8 mouse cellular contexts compared by ENCODE assay signal in the genomic region with DNA sequence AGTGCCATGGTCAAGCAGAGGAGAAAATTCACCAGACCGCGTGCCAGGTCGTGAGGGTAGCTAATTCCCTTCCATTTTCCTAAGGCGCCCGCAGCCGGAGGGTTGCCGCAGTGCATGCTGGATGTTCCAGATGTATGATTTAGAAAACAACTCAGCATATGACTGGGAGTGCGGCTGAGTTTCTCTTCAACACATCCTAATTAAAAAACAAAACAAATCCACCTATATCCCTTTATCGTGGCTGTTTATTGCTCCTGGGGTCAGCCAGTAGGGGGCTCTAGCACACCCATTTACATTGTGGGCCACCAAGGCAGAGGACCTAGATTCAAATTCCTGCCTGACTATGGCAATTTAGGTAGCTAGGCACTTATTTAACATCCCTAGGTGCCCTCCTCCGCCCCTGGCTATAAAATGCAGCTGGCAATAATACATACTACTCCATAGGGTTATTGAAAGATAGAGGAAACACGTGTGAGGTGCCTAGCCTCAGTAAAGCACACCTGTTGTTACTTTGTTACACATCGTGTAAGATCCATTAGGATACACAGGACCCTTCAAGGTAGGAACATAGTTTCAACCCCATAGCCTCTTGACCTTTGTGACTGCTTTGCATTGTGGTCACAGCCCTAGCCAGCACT.
A peak's percentile ranks its signal among the peaks of the same experiment; 100 is the strongest.
DNase-seq lines count a peak whose midpoint lies in the region; ATAC-seq lines count a peak whose summit lies in the region.

No protein-coding gene starts in this region.

- ATAC-seq in lung, embryonic 16.5 days (ENCODE audit: low read depth) = no peak
- no peak for ATAC-seq in intestine, embryonic 14.5 days (replicated peaks; ENCODE audit: low FRiP score, low TSS enrichment, low read depth)
- ATAC-seq in neural tube, embryonic 14.5 days (ENCODE audit: low read depth) = no peak

- H3K9ac ChIP-seq in lung, embryonic 16.5 days (ENCODE audit: low read length) = no peak overlapping the region
- no peak overlapping the region for H3K9ac ChIP-seq in intestine, embryonic 14.5 days (ENCODE audit: low read length)
- H3K9ac ChIP-seq in neural tube, embryonic 14.5 days (replicated peaks; ENCODE audit: low read depth, low read length) = no peak overlapping the region

- no peaks in the 10 kb centered on the region for H3K27me3 ChIP-seq in lung, embryonic 16.5 days (ENCODE audit: control insufficient read depth, insufficient read depth, low read depth, low read length)
- no peaks in the 10 kb centered on the region for H3K27me3 ChIP-seq in embryonic facial prominence, embryonic 10.5 days (replicated peaks; ENCODE audit: low read depth, poor library complexity, severe bottlenecking)
- H3K27me3 ChIP-seq in intestine, embryonic 14.5 days (replicated peaks; ENCODE audit: control insufficient read depth, insufficient read depth, low read length) = no peaks in the 10 kb centered on the region
- no peaks in the 10 kb centered on the region for H3K27me3 ChIP-seq in neural tube, embryonic 14.5 days (ENCODE audit: control insufficient read depth, insufficient read depth, low read length)

- H3K9me3 ChIP-seq in lung, embryonic 16.5 days (ENCODE audit: control insufficient read depth, low read length) = no peaks in the 10 kb centered on the region
- no peaks in the 10 kb centered on the region for H3K9me3 ChIP-seq in embryonic facial prominence, embryonic 10.5 days
- no peaks in the 10 kb centered on the region for H3K9me3 ChIP-seq in intestine, embryonic 14.5 days (ENCODE audit: control insufficient read depth, low read length)
- no peaks in the 10 kb centered on the region for H3K9me3 ChIP-seq in neural tube, embryonic 14.5 days (ENCODE audit: control insufficient read depth, low read length)

- no peak overlapping the region for H3K4me2 ChIP-seq in lung, embryonic 16.5 days (ENCODE audit: low read depth, low read length)
- peak overlapping the region; percentile 32 for H3K4me2 ChIP-seq in intestine, embryonic 14.5 days (ENCODE audit: low read length)
- H3K4me2 ChIP-seq in neural tube, embryonic 14.5 days (ENCODE audit: low read depth, low read length) = 0 out of 2 replicates have a peak overlapping the region, but pooled peaks have one; percentile 6

- H3K4me1 ChIP-seq in lung, embryonic 16.5 days (replicated peaks; ENCODE audit: control insufficient read depth, insufficient read depth, low read length) = peaks cover 27% of the 10 kb centered on the region
- H3K4me1 ChIP-seq in embryonic facial prominence, embryonic 10.5 days = peaks cover 62% of the 10 kb centered on the region
- peaks cover 38% of the 10 kb centered on the region for H3K4me1 ChIP-seq in intestine, embryonic 14.5 days (replicated peaks; ENCODE audit: control insufficient read depth, insufficient read depth, low read length)
- H3K4me1 ChIP-seq in neural tube, embryonic 14.5 days (ENCODE audit: control insufficient read depth, insufficient read depth, low read length) = peaks cover 36% of the 10 kb centered on the region

- no peak overlapping the region for H3K4me3 ChIP-seq in lung, embryonic 16.5 days (ENCODE audit: low read length)
- no peak overlapping the region for H3K4me3 ChIP-seq in embryonic facial prominence, embryonic 10.5 days
- no peak overlapping the region for H3K4me3 ChIP-seq in intestine, embryonic 14.5 days (ENCODE audit: low read depth, low read length)
- H3K4me3 ChIP-seq in neural tube, embryonic 14.5 days (ENCODE audit: low read depth, low read length) = no peak overlapping the region

- WGBS in lung, embryonic 16.5 days = 73% methylated on average over 12 of the region's 12 CpGs
- 72% methylated on average over 12 of the region's 12 CpGs for WGBS in embryonic facial prominence, embryonic 10.5 days
- WGBS in intestine, embryonic 14.5 days = 74% methylated on average over 12 of the region's 12 CpGs
- WGBS in neural tube, embryonic 14.5 days = 67% methylated on average over 12 of the region's 12 CpGs

- H3K36me3 ChIP-seq in lung, embryonic 16.5 days (ENCODE audit: control insufficient read depth, insufficient read depth, low read length) = no peaks in the 10 kb centered on the region
- H3K36me3 ChIP-seq in embryonic facial prominence, embryonic 10.5 days (replicated peaks) = no peaks in the 10 kb centered on the region
- no peaks in the 10 kb centered on the region for H3K36me3 ChIP-seq in intestine, embryonic 14.5 days (ENCODE audit: control insufficient read depth, insufficient read depth, low read length)
- no peaks in the 10 kb centered on the region for H3K36me3 ChIP-seq in neural tube, embryonic 14.5 days (ENCODE audit: control insufficient read depth, insufficient read depth, low read length)

- peak overlapping the region; percentile 98 for H3K27ac ChIP-seq in lung, embryonic 16.5 days (ENCODE audit: low read length)
- peak overlapping the region; percentile 83 for H3K27ac ChIP-seq in embryonic facial prominence, embryonic 10.5 days (replicated peaks)
- H3K27ac ChIP-seq in intestine, embryonic 14.5 days (ENCODE audit: low read depth) = 0 out of 2 replicates have a peak overlapping the region, but pooled peaks have one; percentile 83
- peak overlapping the region; percentile 36; the same call in 1 of the 2 replicates for H3K27ac ChIP-seq in neural tube, embryonic 14.5 days (ENCODE audit: low read depth, low read length)

- DNase-seq in lung, postnatal 4 days = no peak
- DNase-seq in embryonic facial prominence, embryonic 10.5 days (ENCODE audit: low spot score) = no peak
- no peak for DNase-seq in intestine, embryonic 14.5 days (ENCODE audit: low spot score)
- no peak for DNase-seq in retina, embryonic 14.5 days (ENCODE audit: low spot score)
- DNase-seq in right cerebral cortex, adult 18-20 months = no peak
- DNase-seq in right cerebral cortex, postnatal 10 days (ENCODE audit: low spot score in 2 of 2) = no peak

Comparison
In these comparisons a context has a peak if more than half of its experiments do, and no peak if none do; other contexts are left out.
1. H3K27ac ChIP-seq: peak in every context shown above with its lines; median percentile 98 in lung, embryonic 16.5 days; 83 in embryonic facial prominence, embryonic 10.5 days; 83 in intestine, embryonic 14.5 days; 36 in neural tube, embryonic 14.5 days.